Mouse (Mus musculus) myocyte (in vitro differentiated cells): Measurements from ENCODE around the gene Eif5b. TPM values are rescaled to one million over a fixed set of nuclear protein-coding genes. Genes with fewer than 3 reads are reported as not detected.
A peak's percentile ranks its signal among the peaks of the same experiment; 100 is the strongest.

Experiments
- H3K27me3 ChIP-seq: one replicate; pipeline ENCODE4 v1.6.1; 2011; ENCODE audit not compliant: control insufficient read depth, insufficient read depth, insufficient read length
- H3K36me3 ChIP-seq: one replicate; pipeline ENCODE4 v1.6.1; 2011; ENCODE audit not compliant: control insufficient read depth, insufficient read depth
- H3K4me2 ChIP-seq: one replicate; pipeline ENCODE4 v1.6.1; 2011; ENCODE audit warnings: low read depth, control low read depth
- H3K4me3 ChIP-seq: one replicate; pipeline ENCODE4 v1.5.1; 2011; ENCODE audit warnings: mild to moderate bottlenecking, control low read depth, moderate library complexity
- H3K79me2 ChIP-seq: one replicate; pipeline ENCODE4 v1.6.1; 2011; ENCODE audit not compliant: control insufficient read depth, insufficient read depth
- H3ac ChIP-seq: one replicate; pipeline ENCODE4 v1.6.1; 2011; ENCODE audit not compliant: control insufficient read depth, insufficient read length
- CEBPB ChIP-seq: IDR thresholded peaks from 2 replicates; pipeline ENCODE4 v1.6.1; 2011; ENCODE audit warnings: mild to moderate bottlenecking, moderate library complexity; ENCODE audit not compliant: poor library complexity, insufficient read depth, severe bottlenecking
- E2F4 ChIP-seq: IDR thresholded peaks from one replicate; pipeline ENCODE4 v1.6.1; 2011; ENCODE audit warnings: mild to moderate bottlenecking, control low read depth, moderate library complexity; ENCODE audit not compliant: insufficient read depth
- MAX ChIP-seq: IDR thresholded peaks from one replicate; pipeline ENCODE4 v1.6.1; 2011; ENCODE audit warnings: low read depth, mild to moderate bottlenecking, control low read depth
- MYOD1 ChIP-seq, 3 experiments: IDR thresholded peaks; one replicate each; pipeline ENCODE4 v1.6.1; 2011; ENCODE audit warnings: control low read depth in 2 of 3, low read depth in 2 of 3, mild to moderate bottlenecking in 2 of 3, moderate library complexity in 1 of 3; ENCODE audit not compliant: insufficient read length in 2 of 3, control insufficient read depth in 1 of 3
- MYOG ChIP-seq, 3 experiments: IDR thresholded peaks; one replicate each; pipeline ENCODE4 v1.6.1; 2011; ENCODE audit warnings: control low read depth in 2 of 3, low read depth in 2 of 3, mild to moderate bottlenecking in 2 of 3; ENCODE audit not compliant: insufficient read length in 2 of 3, control insufficient read depth in 1 of 3, insufficient read depth in 1 of 3
- POLR2A ChIP-seq: IDR thresholded peaks from one replicate; pipeline ENCODE4 v1.6.1; 2011; ENCODE audit warnings: low read depth, mild to moderate bottlenecking, control low read depth, moderate library complexity; ENCODE audit not compliant: insufficient read length
- POLR2AphosphoS2 ChIP-seq: IDR thresholded peaks from one replicate; pipeline ENCODE4 v1.6.1; 2011; ENCODE audit warnings: low read depth, control low read depth; ENCODE audit not compliant: insufficient read length
- REST ChIP-seq: IDR thresholded peaks from one replicate; pipeline ENCODE4 v1.6.1; 2011; ENCODE audit warnings: mild to moderate bottlenecking, control low read depth, moderate library complexity; ENCODE audit not compliant: insufficient read depth, insufficient read length
- SRF ChIP-seq: IDR thresholded peaks from one replicate; pipeline ENCODE4 v1.6.1; 2011; ENCODE audit warnings: low read depth; ENCODE audit not compliant: control insufficient read depth, insufficient read length
- TCF12 ChIP-seq: IDR thresholded peaks from one replicate; pipeline ENCODE4 v1.6.1; 2011; ENCODE audit warnings: mild to moderate bottlenecking, control low read depth; ENCODE audit not compliant: poor library complexity, insufficient read depth, severe bottlenecking
- TCF3 ChIP-seq: IDR thresholded peaks from one replicate; pipeline ENCODE4 v1.6.1; 2011; ENCODE audit warnings: low read depth, control low read depth; ENCODE audit not compliant: insufficient read length
- USF1 ChIP-seq: IDR thresholded peaks from one replicate; pipeline ENCODE4 v1.6.1; 2011; ENCODE audit warnings: low read depth, mild to moderate bottlenecking, control low read depth, moderate library complexity
- polyA plus RNA-seq: library from polyadenylated mRNA; unstranded; fragments of >200 nt; fragmentation: generic; extraction: Trizol; gene quantifications from one replicate; pipeline ENCODE4 v1.2.1, GENCODE M21; 2012; ENCODE audit warnings: missing spikeins

The Eif5b gene
- polyA plus RNA-seq = 16.2 TPM

- TF ChIP-seq MYOD1 (IDR thresholded peaks at IDR 0.05; ENCODE audit: control insufficient read depth in 1 of 3, insufficient read length in 2 of 3, low read depth in 2 of 3) = peak in 2 of 3 experiments; percentile 48 to 66
- peak in 2 of 3 experiments; percentile 58 to 79 for TF ChIP-seq MYOG (IDR thresholded peaks at IDR 0.05; ENCODE audit: control insufficient read depth in 1 of 3, insufficient read depth in 1 of 3, insufficient read length in 2 of 3, low read depth in 2 of 3)
- peak; percentile 46 for TF ChIP-seq REST
- TF ChIP-seq POLR2A = peak; percentile 98
- TF ChIP-seq E2F4 = no peak
- TF ChIP-seq POLR2AphosphoS2 = peak; percentile 73
- Histone ChIP-seq H3K4me2 (peak within 1 kb of the TSS; percentile 98), H3K79me2 (peaks cover 72% of the 10 kb centered on the region), H3K4me3 (peak within 1 kb of the TSS; percentile 88), H3ac (peak within 1 kb of the TSS; percentile 71), H3K36me3 (peaks cover 22% of the 10 kb centered on the region), H3K27me3 (no peaks in the 10 kb centered on the region)
Measured at GRCm38 (mm10) chr1:37997867-37998266, at the start of gene Eif5b, which contains the start of gene Txndc9. Eif5b (plus strand) TSS chr1:37998010. Txndc9 (minus strand) TSS chr1:37997893.

GRCm38 (mm10) chr1:37948906-37949305 lies 48.9 kb upstream of the Eif5b start:
- H3K36me3 ChIP-seq = no peaks in the 10 kb centered on the region
- no peak overlapping the region for H3ac ChIP-seq
- no peak overlapping the region for H3K4me2 ChIP-seq
- no peaks in the 10 kb centered on the region for H3K79me2 ChIP-seq
- peaks cover 7% of the 10 kb centered on the region for H3K27me3 ChIP-seq
- no peak overlapping the region for H3K4me3 ChIP-seq
- TF ChIP-seq SRF (no peak), MAX (no peak), TCF3 (no peak), MYOG (IDR thresholded peaks at IDR 0.05; ENCODE audit: control insufficient read depth in 1 of 3, insufficient read depth in 1 of 3, insufficient read length in 2 of 3, low read depth in 2 of 3) (no peak), USF1 (no peak), CEBPB (no peak), E2F4 (no peak), POLR2A (no peak), REST (no peak), MYOD1 (IDR thresholded peaks at IDR 0.05; ENCODE audit: control insufficient read depth in 1 of 3, insufficient read length in 2 of 3, low read depth in 2 of 3) (no peak), POLR2AphosphoS2 (no peak), TCF12 (no peak)

GRCm38 (mm10) chr1:37954786-37955185 lies 43.0 kb upstream of the Eif5b start:
- no peaks in the 10 kb centered on the region for H3K79me2 ChIP-seq
- no peak overlapping the region for H3K4me2 ChIP-seq
- peaks cover 14% of the 10 kb centered on the region for H3K27me3 ChIP-seq
- no peak for TF ChIP-seq REST
- TF ChIP-seq E2F4 = no peak
- no peak for TF ChIP-seq CEBPB
- TF ChIP-seq MAX = no peak
- no peak for TF ChIP-seq TCF3
- no peak overlapping the region for H3ac ChIP-seq
- H3K4me3 ChIP-seq = no peak overlapping the region
- H3K36me3 ChIP-seq = no peaks in the 10 kb centered on the region

GRCm38 (mm10) chr1:37955251-37955650 lies 42.6 kb upstream of the Eif5b start:
- no peak for TF ChIP-seq MYOD1 (IDR thresholded peaks at IDR 0.05; ENCODE audit: control insufficient read depth in 1 of 3, insufficient read length in 2 of 3, low read depth in 2 of 3)
- no peak overlapping the region for H3K4me3 ChIP-seq
- no peak overlapping the region for H3K4me2 ChIP-seq
- no peaks in the 10 kb centered on the region for H3K36me3 ChIP-seq
- H3K79me2 ChIP-seq = no peaks in the 10 kb centered on the region
- H3K27me3 ChIP-seq = peaks cover 10% of the 10 kb centered on the region
- H3ac ChIP-seq = no peak overlapping the region

- Histone ChIP-seq H3K36me3 (no peaks in the 10 kb centered on the region), H3K27me3 (peaks cover 8% of the 10 kb centered on the region), H3K4me2 (no peak overlapping the region), H3K4me3 (no peak overlapping the region), H3ac (no peak overlapping the region), H3K79me2 (no peaks in the 10 kb centered on the region)
- no peak for TF ChIP-seq TCF12
- TF ChIP-seq CEBPB = no peak
- TF ChIP-seq POLR2AphosphoS2 = no peak
- no peak for TF ChIP-seq E2F4
- no peak for TF ChIP-seq REST
- TF ChIP-seq MAX = no peak
- TF ChIP-seq SRF = no peak
- TF ChIP-seq USF1 = no peak
- no peak for TF ChIP-seq POLR2A
- no peak for TF ChIP-seq TCF3
- TF ChIP-seq MYOG (IDR thresholded peaks at IDR 0.05; ENCODE audit: control insufficient read depth in 1 of 3, insufficient read depth in 1 of 3, insufficient read length in 2 of 3, low read depth in 2 of 3) = no peak
- no peak for TF ChIP-seq MYOD1 (IDR thresholded peaks at IDR 0.05; ENCODE audit: control insufficient read depth in 1 of 3, insufficient read length in 2 of 3, low read depth in 2 of 3)
Measured at GRCm38 (mm10) chr1:37956690-37957431, 40.9 kb upstream of the Eif5b start.
